Mouse (Mus musculus): Measurements from ENCODE around the gene BC024978. TPM values are rescaled to one million over a fixed set of nuclear protein-coding genes. Genes with fewer than 3 reads are reported as not detected.

BC024978 gene
- polyA plus RNA-seq, 1 experiment from 2014 or later: 3.1 TPM

DNA sequence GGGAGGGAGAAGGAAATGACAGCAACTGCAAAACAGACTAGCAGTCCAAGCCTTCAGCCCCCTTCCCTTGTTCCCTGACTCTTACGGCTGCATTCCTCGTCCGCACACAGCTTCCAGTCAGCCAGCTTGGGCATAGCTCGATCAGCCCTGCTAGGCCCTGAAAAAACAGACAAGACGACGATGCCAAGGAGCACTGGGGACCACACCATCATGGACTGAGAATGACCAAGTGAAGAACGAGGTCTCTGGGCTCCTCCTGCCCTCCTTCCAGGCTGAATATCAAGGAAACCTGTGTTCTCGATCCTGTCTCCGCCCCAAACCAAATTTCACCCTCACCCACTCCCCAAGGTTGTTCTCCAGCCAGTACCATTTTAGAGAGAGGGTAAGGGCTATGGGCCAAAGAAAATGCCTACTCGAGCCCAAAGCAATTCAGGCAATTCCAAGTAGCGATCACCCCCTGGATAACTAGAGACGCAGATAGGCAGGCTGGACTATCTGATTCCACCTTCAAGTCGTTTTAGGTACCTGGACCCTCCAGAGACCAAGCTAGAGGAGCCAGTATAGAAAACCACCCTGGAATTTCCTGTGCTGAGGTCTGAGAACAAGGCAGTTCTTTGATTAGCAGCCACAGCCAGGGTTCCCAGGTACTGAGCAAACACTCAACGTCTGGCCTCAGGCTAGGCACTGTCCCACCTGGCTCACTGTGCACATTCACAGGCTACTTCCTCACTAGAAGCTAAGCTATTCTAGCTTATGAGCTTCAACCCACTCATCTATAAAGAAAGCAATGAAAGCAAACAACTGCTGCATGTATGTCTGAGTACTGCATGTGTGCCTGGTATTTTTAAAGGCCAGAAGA lies 14.5 kb upstream of the BC024978 start, which contains the start of the genes Gm21983 and Mia:
Gene Gm21983 (minus strand): TSS at position 250 of the 859 bp plus-strand sequence.
Gene Mia (minus strand): TSS at position 321 of the 859 bp plus-strand sequence.
- Histone ChIP-seq H3K36me3 (peaks cover 28% of the 10 kb centered on the region), H3K4me1 (peaks cover 3% of the 10 kb centered on the region; the same call in 1 of the 2 replicates), H3K27me3 (ENCODE audit: insufficient read depth, poor library complexity, severe bottlenecking) (no peaks in the 10 kb centered on the region), H3K9me3 (no peaks in the 10 kb centered on the region), H3K4me3 (no peak within 1 kb of the TSS), H3K27ac (no peak within 1 kb of the TSS)
- 68% methylated on average over 14 of the region's 14 CpGs for WGBS
- DNase-seq (ENCODE audit: low spot score): no peak

DNA sequence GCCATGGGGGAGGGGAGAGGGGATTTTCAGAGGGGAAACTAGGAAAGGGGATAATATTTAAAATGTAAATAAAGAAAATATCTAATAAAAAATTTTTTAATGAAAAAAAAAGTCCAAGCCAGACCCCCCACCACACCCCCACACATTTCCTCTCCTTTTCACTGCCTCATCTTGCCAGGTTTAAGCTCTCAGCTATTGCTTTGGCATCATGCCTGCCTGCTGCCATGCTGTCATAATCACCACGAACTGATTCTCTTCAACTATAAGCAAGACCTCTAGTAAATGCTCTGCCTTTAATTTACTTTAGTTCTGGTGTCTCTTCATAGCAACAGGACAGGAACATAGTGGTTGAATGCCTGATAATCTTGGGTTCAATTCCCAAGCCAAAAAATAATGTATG lies 13.1 kb upstream of the BC024978 start:
- WGBS: 92% methylated on average over 1 of the region's 1 CpGs
- Histone ChIP-seq H3K4me3 (no peak overlapping the region), H3K27ac (no peak overlapping the region), H3K27me3 (ENCODE audit: insufficient read depth, poor library complexity, severe bottlenecking) (no peaks in the 10 kb centered on the region), H3K36me3 (peaks cover 42% of the 10 kb centered on the region), H3K4me1 (peaks cover 3% of the 10 kb centered on the region; the same call in 1 of the 2 replicates), H3K9me3 (no peaks in the 10 kb centered on the region)
- DNase-seq (ENCODE audit: low spot score): no peak

DNA sequence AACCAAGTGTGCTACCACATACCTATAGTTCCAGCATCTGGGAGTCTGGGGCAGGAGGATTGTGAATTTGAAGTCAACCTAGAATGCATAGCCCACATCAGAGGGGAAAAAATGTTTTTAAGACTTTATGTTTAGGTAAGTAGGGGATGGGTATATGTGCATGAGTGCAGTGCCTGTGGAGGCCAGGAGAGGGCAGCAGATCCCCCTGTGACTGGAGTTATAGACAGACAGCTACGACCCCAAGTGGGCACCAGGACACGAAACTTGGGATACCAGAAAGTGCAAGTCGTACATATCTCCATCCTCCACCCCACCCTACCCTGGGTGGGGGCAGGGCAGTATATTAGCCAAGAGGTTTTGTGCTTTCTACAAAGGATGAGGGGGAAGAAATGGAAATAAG lies 10.6 kb upstream of the BC024978 start:
- H3K4me3 ChIP-seq: no peak overlapping the region
- no peak for DNase-seq (ENCODE audit: low spot score)
- H3K27me3 ChIP-seq (ENCODE audit: insufficient read depth, poor library complexity, severe bottlenecking): no peaks in the 10 kb centered on the region
- H3K4me1 ChIP-seq: no peaks in the 10 kb centered on the region
- H3K9me3 ChIP-seq: no peaks in the 10 kb centered on the region
- H3K27ac ChIP-seq: no peak overlapping the region
- 66% methylated on average over 3 of the region's 3 CpGs for WGBS
- peaks cover 67% of the 10 kb centered on the region for H3K36me3 ChIP-seq

DNA sequence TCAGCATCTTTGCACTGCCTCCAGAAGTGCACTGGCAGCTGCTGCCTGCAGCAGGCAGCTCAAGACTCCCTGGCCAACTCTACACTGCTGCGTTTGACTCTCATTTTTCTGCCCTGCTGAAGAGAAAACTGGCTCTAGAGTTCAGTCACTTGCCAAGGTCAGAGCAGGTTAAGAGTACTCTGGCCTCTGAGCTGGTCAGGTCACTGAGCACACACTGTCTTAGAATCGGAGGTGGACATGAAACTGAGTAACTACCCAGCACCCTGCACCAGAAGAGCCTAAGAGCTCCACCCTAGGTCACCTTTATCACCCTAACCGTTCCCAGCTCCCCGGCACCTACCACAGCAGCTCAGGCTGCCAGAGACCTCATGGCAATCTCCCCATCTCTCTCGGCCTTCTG lies 9.6 kb upstream of the BC024978 start:
- H3K4me1 ChIP-seq: no peaks in the 10 kb centered on the region
- H3K27me3 ChIP-seq (ENCODE audit: insufficient read depth, poor library complexity, severe bottlenecking): no peaks in the 10 kb centered on the region
- WGBS: 85% methylated on average over 5 of the region's 5 CpGs
- no peak overlapping the region for H3K27ac ChIP-seq
- H3K4me3 ChIP-seq: no peak overlapping the region
- DNase-seq (ENCODE audit: low spot score): no peak
- H3K9me3 ChIP-seq: no peaks in the 10 kb centered on the region
- H3K36me3 ChIP-seq: peaks cover 77% of the 10 kb centered on the region

DNA sequence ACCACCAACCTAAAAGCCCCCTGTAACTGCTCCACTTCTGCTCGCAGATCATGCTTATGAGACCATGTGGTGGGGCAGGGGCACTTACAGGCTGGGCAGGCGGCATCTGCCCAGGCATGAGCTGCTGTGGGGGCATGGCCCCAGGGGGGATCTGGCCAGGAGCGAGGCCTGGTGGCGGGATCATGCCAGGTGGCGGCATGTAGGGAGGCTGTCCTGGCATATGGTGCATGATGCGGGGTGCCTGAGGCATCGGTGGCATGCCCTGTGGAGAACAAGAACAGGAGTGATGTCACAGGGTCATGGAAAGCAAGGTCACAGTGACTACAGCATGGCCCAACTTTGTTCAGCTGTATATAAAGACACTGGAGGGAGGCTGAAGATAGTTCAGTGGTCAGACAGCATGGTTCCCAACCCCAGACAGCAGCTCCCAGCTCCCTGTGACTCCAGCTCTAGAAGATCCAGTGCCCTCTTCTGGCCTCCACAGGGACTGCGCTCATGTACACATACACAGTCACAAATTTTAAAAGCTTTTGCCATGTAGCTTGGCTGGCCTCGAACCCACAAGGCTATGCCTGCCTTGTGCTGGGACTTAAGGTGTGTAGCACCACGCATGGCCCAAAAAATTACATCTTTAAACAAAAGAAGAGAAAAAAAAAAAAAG lies 6.2 kb upstream of the BC024978 start:
- 95% methylated on average over 10 of the region's 10 CpGs for whole genome bisulfite sequencing

DNA sequence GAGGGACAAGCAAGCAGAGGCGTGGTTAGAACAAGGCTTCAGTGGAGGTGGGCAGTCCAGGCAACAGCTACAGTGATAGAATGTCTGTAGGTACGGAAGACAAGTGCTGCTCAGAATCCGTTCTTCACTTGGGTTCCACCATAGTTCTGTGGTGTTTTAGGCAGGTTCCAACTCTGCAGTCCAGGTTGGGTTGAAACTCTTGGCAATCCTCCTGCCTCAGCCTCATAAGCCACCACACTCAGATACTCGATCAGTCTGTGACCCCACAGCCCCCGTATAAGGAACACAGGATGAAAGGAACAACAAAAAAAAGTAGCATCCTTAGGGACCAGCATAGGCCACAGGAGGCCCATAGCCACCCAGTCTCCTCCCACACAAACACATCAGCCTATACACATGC lies 3.1 kb upstream of the BC024978 start:
- Histone ChIP-seq H3K4me1 (peaks cover 19% of the 10 kb centered on the region; the same call in 1 of the 2 replicates), H3K4me3 (no peak overlapping the region), H3K36me3 (peaks cover 69% of the 10 kb centered on the region), H3K9me3 (no peaks in the 10 kb centered on the region), H3K27ac (no peak overlapping the region), H3K27me3 (ENCODE audit: insufficient read depth, poor library complexity, severe bottlenecking) (no peaks in the 10 kb centered on the region)
- DNase-seq (ENCODE audit: low spot score): no peak
- 90% methylated on average over 5 of the region's 5 CpGs for WGBS

More for the DNA sequence above, 6.2 kb upstream of the BC024978 start:
- H3K9me3 ChIP-seq: no peaks in the 10 kb centered on the region
- H3K27ac ChIP-seq: no peak overlapping the region
- no peak for DNase-seq (ENCODE audit: low spot score)
- H3K4me1 ChIP-seq: peaks cover 6% of the 10 kb centered on the region; the same call in 1 of the 2 replicates
- no peaks in the 10 kb centered on the region for H3K27me3 ChIP-seq (ENCODE audit: insufficient read depth, poor library complexity, severe bottlenecking)
- H3K36me3 ChIP-seq: peaks cover 97% of the 10 kb centered on the region
- no peak overlapping the region for H3K4me3 ChIP-seq

DNA sequence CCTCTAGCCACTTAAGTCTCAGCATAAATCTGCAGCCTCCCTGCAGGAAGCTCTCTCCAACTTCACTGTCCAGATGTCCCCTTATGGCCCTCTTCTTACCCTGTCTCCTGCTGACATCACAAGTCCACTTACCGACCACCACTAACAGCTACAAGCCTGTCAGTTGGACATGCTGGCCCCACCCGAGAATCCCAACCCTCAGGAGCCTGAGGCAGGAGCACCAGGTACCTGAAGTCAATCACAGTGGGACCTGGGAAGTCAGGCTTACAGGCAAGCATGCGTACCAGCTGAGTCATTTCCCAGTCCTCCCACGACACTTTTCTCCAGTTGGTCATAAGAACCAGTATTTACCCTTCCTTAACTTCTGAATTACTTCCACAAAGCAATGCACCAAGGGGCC lies 1.9 kb upstream of the BC024978 start:
- H3K36me3 ChIP-seq: peaks cover 59% of the 10 kb centered on the region
- no peak for DNase-seq (ENCODE audit: low spot score)
- H3K27ac ChIP-seq: no peak overlapping the region
- no peaks in the 10 kb centered on the region for H3K27me3 ChIP-seq (ENCODE audit: insufficient read depth, poor library complexity, severe bottlenecking)
- H3K9me3 ChIP-seq: no peaks in the 10 kb centered on the region
- WGBS: 79% methylated on average over 4 of the region's 4 CpGs
- no peak overlapping the region for H3K4me3 ChIP-seq
- H3K4me1 ChIP-seq: peaks cover 19% of the 10 kb centered on the region; the same call in 1 of the 2 replicates

DNA sequence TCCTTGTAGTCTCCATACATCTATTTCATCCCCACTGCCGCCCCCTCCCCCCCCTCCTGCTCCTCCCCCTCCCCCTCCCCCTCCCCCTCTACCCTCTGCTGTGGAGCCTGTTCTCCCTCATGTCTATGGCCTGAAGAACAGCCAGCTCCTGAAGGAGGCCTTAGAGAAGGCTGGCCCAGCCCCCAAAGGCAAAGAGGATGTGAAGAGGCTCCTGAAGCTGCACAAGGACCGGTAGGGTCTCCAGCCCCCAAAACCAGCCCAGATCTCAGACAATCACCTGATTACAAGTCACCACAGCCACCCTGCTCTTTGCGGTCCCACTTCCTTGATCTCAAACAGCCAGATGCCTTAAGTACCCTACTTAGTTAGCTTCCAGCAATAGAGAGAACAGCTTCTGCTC lies 1.6 kb downstream of the BC024978 start:
- Histone ChIP-seq H3K4me3 (peak overlapping the region; percentile 90; the same call in 1 of the 2 replicates), H3K9me3 (no peaks in the 10 kb centered on the region), H3K36me3 (peaks cover 44% of the 10 kb centered on the region), H3K27me3 (ENCODE audit: insufficient read depth, poor library complexity, severe bottlenecking) (no peaks in the 10 kb centered on the region), H3K4me1 (peaks cover 19% of the 10 kb centered on the region; the same call in 1 of the 2 replicates), H3K27ac (peak overlapping the region; percentile 98)
- DNase-seq (ENCODE audit: low spot score): no peak
- WGBS: 82% methylated on average over 3 of the region's 3 CpGs

DNA sequence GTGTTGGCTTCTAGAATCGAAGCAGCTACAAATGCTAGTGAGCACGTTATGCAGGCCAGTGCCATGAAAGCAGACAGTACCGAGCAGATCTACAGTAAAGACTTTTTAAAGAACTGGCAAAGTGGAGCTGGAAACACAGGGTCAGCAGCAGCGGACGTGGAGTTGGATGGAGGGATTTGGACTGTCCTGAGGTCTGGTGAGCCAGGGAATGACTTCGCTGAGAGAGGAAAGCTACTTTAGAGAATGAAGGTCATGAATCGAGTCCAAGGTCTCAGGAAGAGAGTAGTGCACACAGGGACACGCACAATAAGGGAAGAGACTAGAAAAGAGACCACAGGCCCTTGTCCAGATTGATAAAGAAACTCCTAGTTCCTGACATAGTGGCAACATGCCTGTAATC lies 2.1 kb downstream of the BC024978 start:
- no peaks in the 10 kb centered on the region for H3K27me3 ChIP-seq (ENCODE audit: insufficient read depth, poor library complexity, severe bottlenecking)
- no peak overlapping the region for H3K27ac ChIP-seq
- H3K36me3 ChIP-seq: peaks cover 44% of the 10 kb centered on the region
- DNase-seq (ENCODE audit: low spot score): no peak
- no peaks in the 10 kb centered on the region for H3K9me3 ChIP-seq
- no peak overlapping the region for H3K4me3 ChIP-seq
- H3K4me1 ChIP-seq: peaks cover 19% of the 10 kb centered on the region; the same call in 1 of the 2 replicates
- WGBS: 86% methylated on average over 8 of the region's 8 CpGs

DNA sequence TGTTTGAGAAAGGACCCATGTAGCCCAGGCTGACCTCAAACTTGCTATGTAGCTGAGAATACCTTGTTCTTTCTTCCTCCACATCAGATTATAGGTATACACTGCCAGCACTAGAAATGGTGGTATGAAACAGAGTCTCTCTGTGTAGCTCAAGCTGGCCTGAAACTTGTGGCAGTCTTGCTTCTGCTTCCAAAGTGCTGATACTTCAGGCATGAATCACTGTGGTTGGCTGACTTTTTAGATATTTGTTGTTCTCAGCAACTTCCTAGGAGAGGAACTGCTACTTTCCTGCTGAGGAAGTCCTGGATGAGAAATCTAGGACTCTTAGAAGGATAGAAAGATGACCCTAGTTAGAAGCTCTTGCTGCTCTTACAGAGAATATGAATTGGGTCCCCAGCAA lies 2.8 kb downstream of the BC024978 start:
- Histone ChIP-seq H3K27ac (no peak overlapping the region), H3K27me3 (ENCODE audit: insufficient read depth, poor library complexity, severe bottlenecking) (no peaks in the 10 kb centered on the region), H3K36me3 (peaks cover 44% of the 10 kb centered on the region), H3K4me3 (no peak overlapping the region), H3K9me3 (no peaks in the 10 kb centered on the region), H3K4me1 (peaks cover 19% of the 10 kb centered on the region; the same call in 1 of the 2 replicates)
- DNase-seq (ENCODE audit: low spot score): no peak

DNA sequence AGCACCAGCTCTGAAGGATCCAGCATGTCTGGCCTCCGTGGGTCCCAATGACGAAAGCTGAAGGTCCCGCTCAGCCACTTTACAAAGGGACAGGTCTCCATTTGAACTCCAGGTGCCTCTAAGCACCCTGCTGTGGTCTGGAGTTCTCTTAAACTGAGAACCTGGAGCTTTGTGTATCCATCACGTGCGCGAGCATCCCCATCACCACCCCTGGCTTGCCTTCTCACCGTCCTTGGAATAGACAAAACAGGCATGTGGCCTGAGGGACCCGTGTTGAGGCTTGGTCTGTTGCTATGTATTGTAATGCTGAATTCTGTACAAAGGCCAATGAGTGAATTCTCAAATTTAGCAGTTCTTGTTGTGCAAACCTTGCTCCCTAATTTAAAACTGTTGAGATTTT lies 3.2 kb downstream of the BC024978 start:
- WGBS: 90% methylated on average over 8 of the region's 8 CpGs
- H3K4me3 ChIP-seq: no peak overlapping the region
- no peaks in the 10 kb centered on the region for H3K9me3 ChIP-seq
- H3K36me3 ChIP-seq: peaks cover 44% of the 10 kb centered on the region
- no peak for DNase-seq (ENCODE audit: low spot score)
- H3K27ac ChIP-seq: no peak overlapping the region
- peaks cover 14% of the 10 kb centered on the region; the same call in 1 of the 2 replicates for H3K4me1 ChIP-seq
- no peaks in the 10 kb centered on the region for H3K27me3 ChIP-seq (ENCODE audit: insufficient read depth, poor library complexity, severe bottlenecking)

DNA sequence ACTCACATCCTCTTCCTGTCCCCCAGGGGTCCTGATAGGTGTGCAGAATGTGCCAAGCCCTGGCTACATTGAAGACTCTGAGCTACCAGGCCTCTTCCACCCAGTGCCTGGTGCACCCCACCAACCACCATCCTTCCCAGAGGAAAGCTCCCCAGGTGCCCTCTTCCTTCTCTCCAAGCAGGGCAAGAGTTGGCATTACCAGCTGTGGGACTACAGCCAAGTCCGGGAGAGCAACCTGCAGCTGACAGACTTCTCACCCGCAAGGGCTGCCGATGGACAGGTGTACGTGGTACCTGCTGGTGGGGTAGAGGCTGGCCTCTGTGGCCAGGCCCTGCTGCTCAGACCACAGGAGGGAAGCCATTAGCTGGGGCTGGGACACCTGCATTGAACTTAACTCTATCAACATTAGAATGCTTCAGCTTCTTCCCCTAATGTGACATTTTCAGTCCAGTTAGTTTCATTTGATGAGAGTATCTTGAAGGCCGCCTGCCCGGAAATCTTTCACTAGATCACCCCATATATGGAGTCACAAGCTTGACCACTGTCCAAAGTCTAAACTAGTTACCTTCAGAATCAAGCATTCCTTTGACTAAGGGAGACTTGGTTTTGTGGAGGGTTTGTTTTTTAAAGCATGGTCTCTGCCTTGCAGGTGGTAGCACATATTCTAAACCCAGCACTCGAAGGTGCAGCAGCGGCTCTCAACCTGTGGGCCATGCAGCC lies 8.3 kb downstream of the BC024978 start:
- 88% methylated on average over 8 of the region's 8 CpGs for WGBS
- Histone ChIP-seq H3K4me1 (no peaks in the 10 kb centered on the region), H3K36me3 (peaks cover 57% of the 10 kb centered on the region)

More for the DNA sequence above, 8.3 kb downstream of the BC024978 start:
- DNase-seq (ENCODE audit: low spot score): no peak
- no peaks in the 10 kb centered on the region for H3K9me3 ChIP-seq
- H3K27me3 ChIP-seq (ENCODE audit: insufficient read depth, poor library complexity, severe bottlenecking): no peaks in the 10 kb centered on the region
- H3K27ac ChIP-seq: no peak overlapping the region
- no peak overlapping the region for H3K4me3 ChIP-seq
